Mouse (Mus musculus) hindlimb bud, embryonic 11.5 days (tissue): Measurements from ENCODE around the gene Zfp65.
"Not testable (repeated sequence)": the region's sequence is repeated elsewhere in the genome, so short reads cannot be mapped to it uniquely, and the experiment has no call there.

ENCODE experiments used
- DNase-seq: peaks from one replicate; pipeline ENCODE4 v3.0.0-alpha.2; 2012; ENCODE audit warnings: low read depth, low spot score; ENCODE audit errors: extremely low spot score

Zfp65 gene

DNA sequence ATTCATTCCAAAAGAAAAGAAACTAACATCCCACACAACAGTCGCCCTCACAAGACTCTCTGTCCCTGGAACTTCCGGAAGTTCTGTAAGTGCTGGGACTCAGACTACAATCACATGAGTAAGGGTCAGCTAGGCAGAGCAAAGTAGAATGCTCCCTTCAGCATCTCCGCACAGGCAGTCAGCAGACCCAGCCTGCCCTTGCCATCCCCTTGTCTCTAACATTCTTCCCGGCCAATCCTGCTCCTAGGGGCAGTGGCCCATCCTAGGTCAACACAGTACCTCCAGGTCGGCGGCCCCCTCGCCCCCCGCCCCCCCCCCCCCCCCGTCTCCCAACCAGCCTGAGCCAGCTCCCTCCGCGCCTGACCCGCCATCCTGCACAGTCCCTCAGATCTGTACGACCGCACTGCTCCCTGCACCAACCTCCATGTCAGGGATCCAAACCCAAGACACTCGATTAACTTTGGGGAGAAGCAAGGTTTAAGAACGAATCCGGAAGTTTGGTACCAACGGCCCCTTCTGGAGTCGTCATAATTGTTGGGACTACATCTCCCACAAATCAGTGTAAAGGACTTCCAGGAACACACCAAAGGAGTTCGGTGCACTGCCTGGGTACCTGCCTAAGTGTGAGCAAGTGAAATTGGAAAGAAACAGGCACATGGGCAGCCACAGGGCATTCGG lies at the start of gene Zfp65:
Zfp65 (minus strand) TSS at position 533 of the 678 bp plus-strand sequence.
- DNase-seq, result peak; percentile 22

DNA sequence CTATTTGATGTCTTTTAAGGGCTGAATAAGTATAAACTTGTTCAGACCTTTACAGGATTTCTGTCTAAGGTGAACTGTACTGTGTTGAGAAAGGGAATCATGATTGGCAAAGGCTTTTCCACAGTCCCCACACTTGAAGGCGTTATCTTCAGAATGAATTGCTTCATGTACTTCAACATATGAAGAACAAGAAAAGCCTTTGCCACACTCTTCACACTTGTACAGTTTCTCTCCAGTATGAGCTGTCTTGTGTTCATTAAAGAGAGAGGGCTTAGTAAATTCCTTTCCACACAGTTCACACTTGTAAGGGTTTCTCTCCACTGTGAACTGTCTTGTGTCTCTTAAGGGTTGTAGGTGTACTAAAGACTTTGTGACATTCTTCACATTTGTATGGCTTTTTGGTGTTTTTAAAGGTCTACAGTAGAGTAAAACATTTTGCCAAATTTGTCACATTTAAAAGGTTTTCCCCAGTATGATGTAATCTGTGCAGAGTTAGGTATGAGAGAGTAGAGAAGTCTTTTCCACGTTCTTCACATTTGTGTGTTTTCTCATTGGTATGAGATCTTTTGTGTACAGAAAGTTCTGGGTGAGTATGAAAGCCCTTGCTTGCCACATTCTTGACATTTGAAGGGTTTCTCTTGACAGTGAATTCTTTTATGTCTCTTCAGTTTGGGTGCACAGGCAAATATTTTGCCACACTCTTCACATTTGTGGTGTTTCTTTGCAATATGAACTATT lies 34.2 kb upstream of the Zfp65 start:
- DNase-seq, result no peak

DNA sequence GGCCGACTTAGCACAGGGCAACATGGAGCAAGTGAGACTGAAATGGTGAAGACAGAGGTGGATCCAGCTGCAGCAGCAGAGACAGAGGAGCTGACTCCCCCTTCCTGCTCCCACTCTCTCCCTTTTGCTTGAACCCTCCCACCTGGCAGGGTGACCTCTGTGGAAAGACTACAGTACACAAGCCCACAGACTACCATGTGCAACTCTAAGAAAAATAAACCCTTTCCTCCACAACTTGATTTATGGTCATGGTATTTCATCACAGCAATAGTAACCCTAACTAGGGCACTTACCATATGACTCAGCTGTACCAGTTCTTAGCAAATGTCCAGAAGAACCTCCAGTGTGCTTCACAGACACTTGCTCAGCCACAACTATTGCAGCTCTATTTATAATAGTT lies 31.0 kb upstream of the Zfp65 start:
- DNase-seq, result no peak

DNA sequence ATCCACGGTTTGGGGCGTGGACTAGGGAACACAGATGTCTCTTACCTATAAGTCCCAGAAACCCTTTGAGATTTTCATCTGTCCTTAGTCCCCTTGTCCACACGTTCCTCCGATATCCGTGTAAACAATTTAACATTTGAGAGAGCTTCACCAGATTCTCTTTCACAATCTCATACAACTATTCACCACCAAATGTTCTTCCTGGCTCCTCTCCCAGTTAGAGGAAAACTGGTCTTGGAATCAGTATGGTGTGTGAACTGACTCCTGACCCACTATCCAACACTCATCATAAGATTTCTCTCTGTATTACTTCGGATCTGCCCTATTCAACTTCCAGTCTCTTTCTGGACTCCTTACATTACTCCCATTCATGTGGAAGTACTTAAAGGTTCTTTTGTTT lies 26.8 kb upstream of the Zfp65 start:
- no peak for DNase-seq

DNA sequence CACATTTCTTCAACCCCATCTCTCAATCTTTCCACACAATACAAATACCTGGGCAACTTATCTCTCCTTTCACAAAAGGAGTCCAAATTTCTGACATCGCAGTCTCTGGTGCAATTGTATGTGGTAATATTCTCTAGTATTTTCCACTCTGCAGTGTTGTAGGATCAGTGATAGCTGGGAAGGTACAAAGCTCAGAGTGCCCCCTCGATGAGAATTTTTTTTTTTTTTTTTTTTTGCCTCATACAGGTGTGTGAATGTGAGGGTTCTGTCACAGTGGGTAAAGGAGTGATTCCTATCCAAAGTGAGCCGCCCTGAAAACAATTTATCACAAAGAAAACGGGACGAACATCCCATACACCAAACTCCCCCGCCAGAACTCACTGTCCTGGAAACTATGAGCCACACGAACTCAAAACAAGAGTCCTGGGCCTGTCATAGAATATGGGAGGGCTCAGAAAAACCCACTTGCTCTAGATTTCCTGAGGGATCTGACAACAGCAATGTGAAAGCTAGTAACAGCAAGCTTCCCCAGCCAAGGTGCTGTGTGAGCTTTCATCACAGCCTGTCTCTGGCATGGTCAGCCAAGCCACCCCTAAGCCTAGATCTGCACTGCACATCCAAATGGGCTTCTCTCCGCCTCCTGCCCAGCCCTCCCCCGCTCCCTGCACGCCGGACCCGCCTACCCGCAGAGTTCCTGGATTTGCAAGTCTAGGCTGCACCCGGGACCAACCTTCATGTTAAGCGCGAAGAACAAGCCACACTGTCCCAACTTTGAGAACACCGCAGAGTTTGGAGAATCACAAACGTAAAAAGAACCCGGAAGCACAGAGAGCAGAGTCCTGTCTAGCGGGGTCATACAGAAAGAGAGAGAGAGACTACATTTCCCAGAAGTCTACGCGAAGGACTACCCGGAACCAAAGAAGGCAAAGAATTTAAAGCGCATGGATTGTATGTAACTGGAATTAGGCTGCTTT lies 25.6 kb upstream of the Zfp65 start, which contains the start of gene Zfp85:
Zfp85 (minus strand) TSS at position 896 of the 974 bp plus-strand sequence.
- no peak for DNase-seq

DNA sequence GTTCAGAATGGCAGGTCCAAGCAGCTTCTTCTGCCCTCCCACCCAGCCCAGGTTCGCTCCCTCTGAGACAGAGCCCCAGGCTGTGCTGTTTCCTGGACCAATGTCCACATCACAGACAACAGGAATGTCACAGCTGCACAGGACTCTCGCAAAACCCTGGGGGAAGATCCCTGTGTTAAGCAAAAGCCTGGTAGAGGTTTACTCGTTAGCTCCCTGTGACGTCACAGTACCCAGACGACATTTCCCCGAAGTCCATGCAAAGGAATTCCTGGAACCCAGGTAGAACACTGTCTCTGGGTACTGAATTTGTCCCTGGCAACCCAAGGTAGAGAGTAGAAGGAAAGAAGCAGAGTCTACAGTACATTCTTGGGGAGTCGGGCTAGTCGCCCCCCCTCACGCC lies 14.9 kb upstream of the Zfp65 start:
- no peak for DNase-seq

DNA sequence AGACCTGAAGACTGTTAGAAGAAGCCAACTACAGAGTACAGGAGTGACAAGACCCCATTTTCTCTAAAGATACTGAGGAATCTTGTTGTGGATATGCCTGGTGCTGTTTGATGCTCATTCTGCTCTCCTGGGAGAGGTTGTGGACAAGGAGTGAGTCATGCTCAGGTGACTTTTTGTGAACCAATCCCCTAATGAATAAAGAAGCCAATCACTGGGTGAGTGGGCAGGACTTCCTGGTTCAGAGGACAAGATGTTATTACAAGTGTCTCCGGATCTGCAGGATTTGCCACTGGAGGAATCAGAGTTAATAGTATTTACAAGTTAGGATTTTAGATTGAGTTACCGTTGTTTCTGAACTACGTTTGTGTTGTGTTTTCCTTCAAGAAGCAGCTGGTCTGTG lies 14.0 kb upstream of the Zfp65 start:
- no peak for DNase-seq

DNA sequence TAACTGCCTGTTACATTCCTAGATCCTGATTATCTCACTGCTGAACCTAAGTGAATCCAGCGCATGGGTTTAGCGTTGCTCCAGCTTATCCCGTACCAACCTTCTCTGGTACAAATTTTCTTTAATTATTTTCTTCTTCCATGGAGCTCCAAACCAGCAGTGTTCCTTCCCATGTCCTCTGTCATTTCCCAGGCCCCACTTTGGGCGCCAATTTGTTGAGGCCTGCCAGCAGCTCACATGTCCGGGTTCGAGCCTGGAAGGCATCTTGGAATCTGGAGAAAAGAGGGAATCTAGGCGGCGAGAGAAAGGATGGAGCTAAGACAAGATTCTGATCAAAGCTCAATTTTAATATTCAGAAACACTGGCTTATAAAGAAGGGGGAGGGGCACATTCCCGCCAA lies 5.4 kb upstream of the Zfp65 start:
- DNase-seq, result not testable (repeated sequence)

DNA sequence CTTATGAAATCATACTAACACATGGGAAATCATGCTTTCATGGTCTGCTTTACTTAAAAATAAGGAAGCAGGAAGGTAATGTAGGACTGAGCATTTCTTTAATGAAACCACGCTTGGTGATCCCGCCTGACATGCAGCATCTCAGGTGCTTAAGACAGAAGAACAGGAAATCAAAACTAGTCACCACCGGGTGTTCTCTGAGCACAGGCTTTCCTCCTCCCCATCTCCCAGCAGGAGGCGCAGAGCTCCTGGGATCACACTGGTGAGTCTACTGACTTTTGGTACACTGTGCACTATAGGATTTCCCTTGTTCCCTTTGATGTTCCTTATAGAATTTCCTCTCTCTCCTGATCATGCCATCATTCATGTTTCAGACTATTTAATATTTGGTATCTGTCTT lies 468 bp upstream of the Zfp65 start:
- DNase-seq, result not testable (repeated sequence)

DNA sequence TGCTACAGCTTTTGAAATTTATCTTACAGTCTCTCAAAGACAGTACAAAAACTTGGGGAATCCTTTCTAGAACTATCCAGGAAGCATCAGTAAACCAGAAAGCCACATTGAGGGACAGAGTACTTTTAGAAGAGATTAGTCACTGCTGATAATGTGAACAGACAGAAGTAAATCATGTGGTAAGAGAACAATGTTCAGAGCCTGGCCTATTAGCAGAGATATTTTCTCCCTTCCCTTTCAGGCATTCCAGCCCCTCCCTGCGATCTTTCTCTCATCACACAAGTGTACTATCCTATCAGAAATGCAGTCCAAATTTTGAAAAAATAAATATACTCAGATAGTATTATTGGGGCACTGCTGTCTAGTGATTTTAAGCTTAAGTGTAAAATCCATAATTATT lies 867 bp downstream of the Zfp65 start:
- DNase-seq, result no peak

DNA sequence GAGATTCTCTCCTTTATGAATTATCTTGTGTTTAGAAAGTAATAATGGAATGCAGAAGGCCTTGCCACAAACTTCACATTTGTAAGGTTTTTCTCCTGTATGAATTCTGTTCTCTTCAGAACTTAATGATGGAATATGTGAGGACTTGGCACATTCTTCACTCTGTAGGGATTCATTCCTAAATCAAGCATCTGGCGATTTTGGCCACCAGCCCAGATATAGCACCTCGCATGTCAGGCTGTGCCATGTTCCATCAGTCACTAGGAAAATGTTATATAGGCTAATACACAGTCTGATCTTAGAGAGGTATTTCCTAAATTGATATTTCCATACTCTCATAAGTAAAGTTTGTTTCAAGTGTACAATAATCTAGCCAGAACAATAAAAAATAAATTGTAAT lies 3.6 kb downstream of the Zfp65 start:
- not testable (repeated sequence) for DNase-seq

DNA sequence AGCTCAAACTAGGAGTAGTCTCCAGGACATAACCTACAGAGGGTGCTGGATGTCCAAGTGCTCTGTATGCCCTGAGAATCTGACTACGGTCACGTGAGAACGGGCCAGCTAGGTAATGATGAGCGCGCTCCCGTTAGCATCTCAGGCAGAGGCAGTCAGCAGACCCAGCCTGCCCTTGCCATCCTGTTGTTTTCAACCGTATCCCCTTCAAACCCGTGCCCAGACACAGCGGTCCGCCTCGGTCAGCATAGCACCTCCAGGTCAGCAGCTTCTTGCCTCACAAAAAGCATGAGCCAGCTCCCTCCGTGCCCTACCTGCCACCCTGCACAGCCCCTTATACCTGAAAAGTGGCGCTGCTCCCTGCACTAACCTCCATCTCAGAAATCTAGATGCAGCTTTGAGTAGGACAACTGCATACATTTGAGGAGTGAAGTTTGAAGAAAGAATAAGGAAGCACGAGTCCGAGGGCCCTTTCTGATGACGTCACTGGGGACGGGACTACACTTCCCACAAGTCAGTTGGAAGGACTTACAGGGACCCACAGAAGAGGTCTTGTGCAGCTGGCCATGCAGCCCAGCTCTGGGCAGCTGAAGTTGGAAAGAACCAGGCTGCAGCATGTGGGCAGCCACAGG lies 5.0 kb downstream of the Zfp65 start:
- peak; percentile 83 for DNase-seq

DNA sequence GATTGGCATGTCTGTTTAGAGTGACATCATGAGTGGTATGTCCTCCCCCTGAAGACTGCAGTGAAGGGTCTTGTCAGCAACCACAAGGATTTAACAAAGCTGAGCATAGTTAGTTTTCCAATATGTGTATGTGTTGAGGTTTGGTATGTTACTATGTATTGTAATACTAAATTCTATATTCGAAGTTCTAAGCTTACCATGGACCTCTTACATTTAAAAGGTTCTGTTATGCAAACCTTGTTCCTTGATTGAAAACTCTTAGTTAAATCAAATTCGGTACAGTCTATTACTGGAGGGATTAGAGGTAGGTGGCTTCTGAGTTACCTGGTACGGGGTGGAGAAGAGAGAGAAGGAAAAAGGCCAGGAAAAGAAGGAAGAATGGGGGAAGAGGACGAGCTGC lies 42.0 kb downstream of the Zfp65 start, which contains the start of gene Zfp738:
Zfp738 (minus strand) TSS at position 101 of the 400 bp plus-strand sequence.
- no peak for DNase-seq

DNA sequence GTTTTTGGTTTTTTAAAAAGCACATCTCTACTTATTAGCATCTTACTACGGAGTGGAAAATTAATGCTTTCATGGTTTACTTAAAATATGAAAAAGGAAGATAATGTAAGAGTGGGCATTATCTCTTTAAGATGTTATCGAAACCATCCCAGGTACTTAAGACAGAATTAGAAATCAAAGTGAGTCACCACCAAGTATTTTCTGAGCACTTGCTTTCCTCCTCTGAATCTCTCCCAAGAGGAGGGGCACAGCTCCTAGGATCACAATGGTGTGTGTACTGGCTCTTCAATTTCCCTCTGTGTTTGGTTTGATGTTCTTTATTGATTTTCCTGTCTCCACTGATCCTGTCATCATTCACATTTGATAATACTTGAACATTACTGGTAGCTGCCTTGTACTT lies 45.1 kb downstream of the Zfp65 start:
- not testable (repeated sequence) for DNase-seq

DNA sequence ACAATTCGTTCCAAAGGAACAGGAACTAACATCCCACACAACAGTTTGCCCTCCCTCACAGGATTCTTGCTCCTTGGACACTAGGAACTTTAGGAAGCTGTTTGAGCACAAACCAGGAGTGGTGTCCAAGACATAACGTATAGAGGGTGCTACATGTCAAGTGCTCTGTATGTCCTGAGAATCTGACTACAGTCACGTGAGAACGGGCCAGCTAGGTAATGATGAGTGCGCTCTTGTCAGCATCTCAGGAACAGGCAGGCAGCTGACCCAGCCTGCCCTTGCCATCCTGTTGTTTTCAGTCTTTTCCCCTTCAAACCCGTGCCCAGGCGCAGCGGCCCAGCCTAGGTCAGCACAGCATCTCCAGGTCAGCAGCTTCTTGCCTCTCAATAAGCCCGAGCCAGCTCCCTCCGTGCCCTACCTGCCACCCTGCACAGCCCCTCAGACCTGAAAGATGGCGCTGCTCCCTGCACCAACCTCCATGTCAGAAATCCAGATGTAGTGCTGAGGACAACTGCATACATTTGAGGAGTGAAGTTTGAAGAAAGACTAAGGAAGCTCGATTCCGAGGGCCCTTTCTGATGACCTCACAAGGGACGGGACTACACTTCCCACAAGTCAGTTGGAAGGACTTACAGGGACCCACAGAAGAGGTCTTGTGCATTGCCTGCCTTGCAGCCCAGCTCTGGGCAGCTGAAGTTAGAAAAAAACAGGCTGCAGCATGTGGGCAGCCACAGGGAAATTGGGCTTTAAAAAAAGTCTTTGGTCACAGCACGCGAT lies 45.8 kb downstream of the Zfp65 start:
- DNase-seq, result peak; percentile 79

DNA sequence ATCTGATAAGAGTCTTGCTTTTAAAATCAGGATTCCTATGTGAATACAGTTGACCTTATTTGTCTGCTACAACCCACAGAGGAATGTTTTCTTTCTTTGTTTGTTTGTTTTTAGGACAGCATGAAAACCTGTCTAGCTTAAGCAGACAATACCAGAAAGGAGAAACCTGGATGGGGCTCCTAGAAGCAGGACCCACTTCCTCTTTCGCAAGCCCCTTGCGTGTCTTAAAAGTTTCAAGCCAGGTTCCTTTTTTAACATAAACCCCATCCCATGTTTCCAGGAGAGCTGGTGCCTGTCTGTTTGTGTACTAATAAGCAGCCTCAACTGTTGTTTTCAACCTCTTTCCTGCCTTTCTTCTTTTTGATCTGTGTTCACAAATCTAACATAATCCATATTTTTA lies 54.1 kb downstream of the Zfp65 start:
- DNase-seq, result no peak
